Mouse (Mus musculus) megakaryocyte-erythroid progenitor cell, adult 5-6 weeks (primary cell): ENCODE data around the gene Cep250. TPM values are rescaled to one million over a fixed set of nuclear protein-coding genes. Genes with fewer than 3 reads are reported as not detected.

Experiments used
- ATAC-seq: replicated peaks from 2 replicates; pipeline ENCODE4 v1.8.0; 2016; ENCODE audit warnings: mild to moderate bottlenecking, inconsistent platforms; ENCODE audit not compliant: severe bottlenecking, poor library complexity, low FRiP score, low TSS enrichment
- total RNA-seq, 2 experiments: library from RNA; stranded (forward) in 1 of 2; stranded (reverse) in 1 of 2; fragments of 200-1000, 215-1000 nt in 1 of 2; fragments of >200 nt in 1 of 2; fragmentation: Nextera tagmentation in 1 of 2; gene quantifications; 2 replicates each; pipeline ENCODE4 v1.2.3; 2014 to 2017

Cep250 gene
- total RNA-seq, 2 experiments from 2014 or later, result 22.0 to 23.9 TPM

DNA sequence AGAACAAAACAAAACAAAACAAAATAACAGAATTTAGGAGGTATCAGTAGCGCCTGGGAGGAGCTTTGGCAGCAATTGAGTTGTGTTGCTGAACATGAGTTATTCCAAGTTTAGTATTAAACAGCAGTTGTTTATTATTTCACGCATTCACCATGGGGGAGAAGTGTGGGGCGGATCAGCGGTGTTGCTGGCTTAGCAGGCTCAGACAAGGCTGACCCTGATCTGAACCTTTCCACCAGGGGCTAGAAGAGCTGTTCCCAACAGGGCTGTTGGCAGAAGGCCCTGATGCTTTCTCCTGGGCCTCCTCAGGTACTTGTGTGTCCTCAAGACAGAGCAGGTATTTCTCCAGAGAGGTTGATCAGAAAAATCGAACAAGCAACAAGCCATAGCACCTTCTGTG, 3.7 kb downstream of the Cep250 start:
- ATAC-seq, result no peak

DNA sequence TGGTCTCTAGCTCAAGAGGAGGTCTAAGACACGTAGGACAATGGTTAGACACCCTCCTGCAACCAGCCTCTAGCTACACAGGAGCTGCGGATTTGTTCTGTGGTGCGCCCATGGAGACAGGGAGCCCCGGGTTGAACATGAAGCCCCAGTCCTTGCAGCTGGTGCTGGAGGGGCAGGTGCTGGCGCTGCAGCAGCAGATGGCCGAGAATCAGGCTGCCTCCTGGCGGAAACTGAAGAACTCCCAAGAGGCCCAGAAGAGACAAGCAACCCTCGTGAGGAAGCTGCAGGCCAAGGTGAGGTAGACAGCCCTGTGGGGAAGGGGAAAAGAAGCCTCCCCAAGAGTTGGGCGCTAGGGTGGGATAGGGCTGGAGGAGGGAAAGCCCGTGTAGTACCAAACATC, 5.6 kb downstream of the Cep250 start:
- ATAC-seq, result no peak

- 0 out of 2 replicates have a peak, but pooled peaks have one; percentile 40 for ATAC-seq
Measured at GRCm38 (mm10) chr2:155962991-155963390, 6.7 kb downstream of the Cep250 start.

GRCm38 (mm10) chr2:155973348-155973747, 17.1 kb downstream of the Cep250 start:
- ATAC-seq, result no peak

- no peak for ATAC-seq
Measured at GRCm38 (mm10) chr2:155974087-155974731, 18.0 kb downstream of the Cep250 start.

DNA sequence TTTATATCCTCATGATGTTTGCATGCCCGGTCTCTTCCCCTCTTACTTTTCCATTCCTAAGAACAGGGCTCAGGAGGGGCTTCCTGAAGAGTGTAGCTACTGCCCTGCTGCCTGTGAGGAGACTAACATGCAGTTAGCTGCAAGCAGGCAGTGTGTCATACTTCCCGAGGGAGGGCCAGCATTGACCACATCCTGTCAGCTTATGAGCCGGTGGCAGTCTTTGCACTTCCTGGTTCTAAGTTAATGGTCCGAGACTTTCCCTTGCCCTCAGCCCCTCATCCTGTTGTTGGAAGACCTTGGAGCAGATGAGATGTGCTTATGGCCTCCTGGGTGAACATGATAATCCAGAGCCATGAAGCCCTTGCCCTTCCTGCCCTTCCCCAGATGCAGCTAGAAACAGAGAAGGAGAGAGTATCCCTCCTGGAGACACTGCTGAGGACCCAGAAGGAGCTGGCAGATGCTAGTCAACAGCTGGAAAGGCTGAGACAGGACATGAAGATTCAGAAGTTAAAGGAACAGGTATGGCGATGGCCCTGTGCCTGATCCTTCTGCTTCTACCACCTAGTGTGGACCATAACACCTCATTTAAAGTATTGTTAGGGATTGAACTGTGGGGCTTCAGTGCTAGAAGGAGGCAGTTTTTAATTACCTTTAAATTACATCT, 23.2 kb downstream of the Cep250 start:
- ATAC-seq, result no peak; the same call in 1 of the 2 replicates

GRCm38 (mm10) chr2:155985776-155986175, 29.5 kb downstream of the Cep250 start:
- ATAC-seq, result no peak

DNA sequence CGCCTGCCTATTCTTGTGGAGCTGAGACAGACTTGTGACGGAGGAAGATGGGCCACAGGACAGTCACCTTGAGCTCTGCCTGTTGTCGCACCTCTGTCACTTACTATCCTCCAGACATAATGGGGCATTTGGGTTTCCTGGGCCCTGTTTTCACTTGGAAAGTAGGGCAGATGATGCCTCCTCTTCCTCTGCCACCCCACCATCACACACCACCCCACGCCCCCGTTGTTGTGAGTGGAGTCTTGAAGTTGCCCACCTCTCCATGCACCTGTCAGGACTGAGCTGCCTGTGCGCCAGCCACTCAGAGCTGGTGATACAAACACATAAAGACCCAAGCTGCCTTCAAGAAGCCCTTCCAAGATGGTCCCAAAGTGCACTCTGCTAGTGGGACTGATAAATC, 30.9 kb downstream of the Cep250 start:
- ATAC-seq, result no peak

GRCm38 (mm10) chr2:155989085-155989484, 32.8 kb downstream of the Cep250 start:
- ATAC-seq, result peak; percentile 93

- no peak for ATAC-seq
Measured at GRCm38 (mm10) chr2:155991151-155991550, 34.9 kb downstream of the Cep250 start.

DNA sequence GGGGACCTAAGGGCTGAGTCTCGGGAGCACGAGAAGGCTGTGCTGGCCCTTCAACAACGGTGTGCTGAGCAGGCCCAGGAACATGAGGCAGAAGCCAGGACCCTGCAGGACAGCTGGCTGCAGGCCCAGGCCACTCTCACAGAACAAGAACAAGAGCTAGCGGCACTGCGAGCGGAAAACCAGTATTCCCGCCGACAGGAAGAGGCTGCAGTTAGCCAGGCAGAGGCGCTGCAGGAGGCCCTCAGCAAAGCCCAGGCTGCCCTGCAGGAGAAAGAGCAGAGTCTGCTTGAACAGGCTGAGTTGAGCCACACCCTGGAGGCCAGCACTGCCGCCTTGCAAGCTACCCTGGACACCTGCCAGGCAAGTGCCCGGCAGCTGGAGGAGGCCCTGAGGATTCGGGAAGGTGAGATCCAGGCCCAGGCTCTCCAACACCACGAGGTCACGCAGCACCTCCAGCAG, 35.6 kb downstream of the Cep250 start:
- peak; percentile 42 for ATAC-seq

GRCm38 (mm10) chr2:156005393-156005792, 49.1 kb downstream of the Cep250 start:
- no peak for ATAC-seq

GRCm38 (mm10) chr2:156007888-156008532, 51.8 kb downstream of the Cep250 start, which contains the start of the genes 6430550D23Rik and Ergic3:
Gene 6430550D23Rik, minus strand, starts transcription at chr2:156007977.
Gene Ergic3, plus strand, starts transcription at chr2:156008045.
- ATAC-seq, result peak; percentile 98

GRCm38 (mm10) chr2:156018106-156018505, 61.8 kb downstream of the Cep250 start:
- ATAC-seq, result no peak

GRCm38 (mm10) chr2:156021219-156021618, 65.0 kb downstream of the Cep250 start:
- peak; percentile 84 for ATAC-seq

DNA sequence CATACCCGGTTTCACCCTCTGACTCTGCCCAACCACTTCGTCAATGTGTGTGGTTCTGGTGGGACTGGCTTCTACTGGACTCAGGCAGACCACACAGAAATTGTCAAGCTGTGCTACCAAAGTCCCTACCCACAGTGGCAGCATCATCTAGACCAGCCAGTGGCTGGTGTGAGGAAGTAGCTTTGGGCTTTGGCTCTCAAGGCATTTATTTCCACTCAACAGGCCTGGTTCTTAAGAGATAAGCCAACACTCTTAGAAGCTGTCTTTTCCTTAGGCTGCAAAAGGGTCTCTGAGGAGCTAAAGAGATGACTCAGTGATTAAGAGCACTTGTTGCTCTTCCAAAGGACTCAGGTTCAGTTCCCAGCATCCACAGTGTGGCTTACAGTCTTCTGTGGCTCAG, 65.5 kb downstream of the Cep250 start:
- ATAC-seq, result 0 out of 2 replicates have a peak, but pooled peaks have one; percentile 24

GRCm38 (mm10) chr2:156025482-156025881, 69.2 kb downstream of the Cep250 start:
- ATAC-seq, result no peak

GRCm38 (mm10) chr2:156039390-156039789, 83.1 kb downstream of the Cep250 start:
- no peak for ATAC-seq

- ATAC-seq, result no peak
Measured at GRCm38 (mm10) chr2:156042903-156043302, 86.6 kb downstream of the Cep250 start.

GRCm38 (mm10) chr2:156047929-156048328, 91.7 kb downstream of the Cep250 start:
- ATAC-seq, result peak; percentile 60
